Mouse (Mus musculus): ENCODE measurements around the gene Gm5148.

DNA sequence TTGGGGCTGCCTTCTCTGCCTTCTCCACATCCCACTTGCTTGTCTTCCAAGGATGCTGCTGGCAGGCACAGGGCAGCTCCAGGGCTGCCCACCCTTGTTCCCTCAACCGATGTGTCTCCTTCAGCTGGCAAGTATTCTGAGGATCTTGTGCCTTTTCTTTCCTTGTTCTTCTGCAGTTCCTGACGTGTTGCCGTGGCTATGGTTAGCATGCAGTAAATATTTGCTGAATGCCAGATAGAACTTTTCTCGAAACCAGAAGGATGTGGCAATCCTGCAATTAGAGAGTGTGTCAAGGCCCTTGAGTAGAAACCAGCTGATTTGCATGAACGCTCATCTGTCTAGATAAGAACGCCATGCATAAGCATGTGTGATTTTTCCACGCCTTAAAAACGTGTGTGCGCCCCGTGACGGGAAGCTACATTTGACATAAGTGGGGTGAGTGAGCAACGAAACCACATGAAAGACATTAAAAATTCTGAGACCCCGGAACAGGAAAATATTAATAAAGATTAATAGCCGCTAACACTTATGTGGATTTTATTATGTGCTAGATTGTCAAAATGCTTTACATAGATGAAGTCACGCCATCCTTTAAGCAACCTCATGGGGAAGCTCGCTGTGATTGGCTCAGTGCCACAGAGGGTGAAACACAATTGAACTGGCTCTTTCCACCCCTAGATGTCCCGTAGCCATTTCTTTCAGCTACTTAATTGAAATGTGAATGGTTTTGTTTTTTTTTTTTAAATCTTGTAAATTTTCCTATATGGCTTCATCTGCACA lies 14.1 kb upstream of the Gm5148 start:
- no peak for TF ChIP-seq EP300 (IDR thresholded peaks at IDR 0.05; ENCODE audit: low read depth)
- no peak for TF ChIP-seq CTCF (IDR thresholded peaks at IDR 0.05; ENCODE audit: low read depth)
